Mouse (Mus musculus) ovary, adult 18-20 months (tissue): ENCODE measurements around the gene Sebox.
A peak's percentile ranks its signal among the peaks of the same experiment; 100 is the strongest.

ENCODE experiments used
- DNase-seq: peaks from one replicate; pipeline ENCODE4 v3.0.0; 2022; ENCODE audit warnings: low spot score, mixed read lengths

The Sebox gene

DNA sequence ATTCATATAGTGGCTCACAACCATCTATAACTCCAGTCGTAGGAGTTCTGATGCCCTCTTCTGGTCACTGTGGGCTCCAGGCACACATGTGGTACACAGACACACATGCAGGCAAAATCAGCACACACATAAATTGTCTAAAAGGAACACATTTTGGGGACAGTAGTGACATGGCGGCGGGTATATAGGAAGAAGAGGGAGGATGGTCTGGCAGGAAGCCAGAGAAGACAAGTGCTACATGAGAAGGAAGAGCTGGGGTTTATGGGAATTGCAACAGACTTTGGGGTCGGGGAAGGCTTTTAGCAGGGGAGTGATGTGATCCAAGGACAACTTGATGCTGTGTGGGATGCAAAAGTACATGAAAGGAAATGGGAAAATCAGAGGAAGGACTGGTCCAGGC, 31.3 kb downstream of the Sebox start:
- no peak for DNase-seq

DNA sequence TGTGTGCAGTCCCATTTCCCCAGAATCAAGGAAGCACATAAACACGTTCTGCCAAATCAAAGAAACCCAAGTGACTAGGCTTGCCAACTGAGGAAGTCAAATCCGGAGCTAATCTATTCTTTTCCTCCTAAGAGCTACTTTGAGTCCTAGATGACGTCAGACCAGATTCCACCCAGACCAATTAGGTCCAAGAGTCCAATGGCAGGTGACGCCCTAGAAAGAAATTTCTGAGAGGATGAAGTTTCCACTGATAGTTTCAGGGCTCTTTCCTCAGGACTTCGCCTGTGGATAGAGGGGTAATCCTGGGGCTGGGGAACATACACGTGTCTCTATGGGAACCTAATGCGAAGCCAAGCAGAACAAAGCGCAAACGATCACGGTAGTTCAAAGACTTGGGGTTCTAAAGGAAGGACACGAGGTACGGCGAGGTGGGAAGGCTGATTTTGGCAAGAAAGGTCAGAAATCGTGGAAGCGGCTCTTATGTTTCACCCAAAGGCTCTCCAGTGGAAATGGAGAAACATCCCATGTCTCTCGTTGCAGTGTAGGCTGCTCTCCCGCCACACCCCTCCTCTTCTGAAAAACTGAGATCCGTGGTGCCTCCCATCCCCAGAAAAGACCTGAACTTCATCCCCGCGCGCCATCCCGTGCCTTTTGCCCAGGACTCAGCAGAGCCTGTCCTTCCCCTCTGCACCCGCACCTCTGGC, 32.3 kb downstream of the Sebox start:
- no peak for DNase-seq

- DNase-seq: peak; percentile 98
Measured at GRCm38 (mm10) chr11:78536080-78536689, 32.9 kb downstream of the Sebox start, which contains the start of the genes Tnfaip1 and Ift20. Tnfaip1 (minus strand) TSS chr11:78536332. Ift20 (plus strand) TSS chr11:78536361.

DNA sequence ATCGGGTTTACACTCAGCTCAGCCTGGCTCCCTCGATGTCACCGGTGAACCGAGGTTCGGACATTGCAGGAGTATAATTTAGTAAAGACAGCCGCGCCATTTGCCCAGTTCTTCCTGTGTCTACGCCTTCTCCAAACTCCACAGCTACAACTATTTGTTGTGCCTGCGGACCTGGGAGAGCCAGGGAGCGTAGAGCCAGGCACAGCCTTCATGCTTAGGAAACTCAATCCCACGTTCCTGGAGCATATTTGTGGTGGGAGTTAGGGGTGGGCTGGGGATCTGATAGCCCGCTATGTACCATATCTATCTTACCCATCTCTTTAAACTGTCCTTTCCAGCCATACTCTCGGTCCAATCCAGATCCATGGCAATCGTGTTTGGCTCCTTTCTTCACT, 33.4 kb downstream of the Sebox start:
- no peak for DNase-seq

GRCm38 (mm10) chr11:78540358-78540757, 37.1 kb downstream of the Sebox start:
- no peak for DNase-seq

DNA sequence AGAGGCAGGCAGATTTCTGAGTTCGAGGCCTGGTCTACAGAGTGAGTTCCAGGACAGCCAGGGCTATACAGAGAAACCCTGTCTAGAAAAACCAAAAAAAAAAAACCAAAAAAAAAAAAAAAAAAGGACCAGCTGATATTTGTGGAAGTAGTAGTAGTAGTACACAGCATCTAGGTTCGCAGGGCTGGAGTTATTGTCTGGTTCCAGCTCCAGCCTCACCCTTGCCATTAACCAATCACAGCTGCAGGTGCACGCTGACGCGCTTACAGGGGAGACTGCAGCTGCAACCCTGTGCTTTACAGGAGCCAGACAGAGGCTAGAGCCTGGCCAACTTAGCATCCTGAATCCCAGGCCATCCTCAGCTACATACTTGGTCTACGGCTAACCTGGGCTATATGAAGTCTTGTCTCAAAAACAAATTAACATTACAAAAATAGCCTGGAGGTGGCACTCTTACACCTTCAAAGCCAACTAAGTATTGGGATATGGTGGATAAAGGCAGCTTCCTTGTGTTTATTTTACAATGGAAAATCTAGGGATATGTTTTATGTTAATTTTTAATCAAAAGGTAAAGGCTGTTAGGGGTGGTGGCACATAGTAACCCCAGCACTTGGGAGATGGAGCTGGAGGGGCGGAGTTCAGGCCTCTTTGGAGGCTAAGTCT, 41.3 kb downstream of the Sebox start:
- no peak for DNase-seq

DNA sequence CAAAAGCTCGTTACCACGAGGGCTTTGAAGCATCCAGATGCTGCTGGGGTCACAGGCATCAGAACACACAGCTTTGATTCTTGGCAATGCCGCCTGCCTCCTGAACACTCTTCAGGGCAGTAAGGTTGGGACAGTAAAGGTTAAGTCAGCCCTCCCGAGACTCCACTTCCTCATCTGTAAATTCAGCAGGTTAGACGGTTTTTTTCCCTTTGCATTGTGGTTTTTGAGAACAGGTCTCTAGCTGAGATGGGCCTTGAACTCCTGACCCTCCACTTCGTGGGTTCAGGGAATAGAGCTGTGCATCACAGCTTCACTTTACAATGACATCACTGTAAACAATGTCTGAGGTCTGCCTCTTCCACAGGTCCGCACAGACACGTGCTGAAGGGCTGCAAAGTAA, 41.9 kb downstream of the Sebox start:
- DNase-seq: no peak

DNA sequence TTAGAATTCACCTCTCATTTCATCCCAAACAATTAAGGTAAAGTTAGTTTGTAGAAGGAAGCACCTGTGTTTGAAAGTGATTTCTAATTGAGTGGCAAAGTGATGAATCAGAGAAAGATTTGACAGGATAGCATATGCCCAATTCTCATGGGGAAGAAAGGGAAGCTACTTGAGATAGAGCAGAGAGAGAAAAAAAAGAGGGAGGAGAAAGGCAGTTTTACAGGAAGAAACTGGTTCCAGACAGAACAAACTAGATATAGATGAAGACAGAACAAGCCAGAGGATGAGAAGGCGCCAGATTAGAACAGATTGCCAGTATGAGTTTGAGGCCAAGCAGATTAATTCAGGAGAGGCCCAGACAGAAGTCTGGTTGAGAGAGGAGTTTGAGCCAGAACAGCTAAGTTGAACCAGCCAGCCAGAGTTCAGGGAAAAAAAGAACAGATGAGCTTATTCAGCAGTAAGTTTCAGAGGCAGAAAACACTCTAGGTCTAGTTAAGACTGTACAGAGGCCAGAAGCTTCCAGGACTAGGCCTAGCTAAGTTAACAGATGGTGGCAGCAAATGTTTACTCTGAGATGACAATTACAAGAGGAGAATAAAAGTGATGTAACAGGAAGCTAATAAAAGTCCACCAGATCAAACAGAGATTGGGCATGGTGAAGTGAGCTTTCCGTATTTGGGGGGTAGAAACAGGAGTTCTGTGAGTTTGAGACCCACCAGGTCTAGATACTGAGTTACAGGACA, 44.6 kb downstream of the Sebox start:
- DNase-seq: no peak

DNA sequence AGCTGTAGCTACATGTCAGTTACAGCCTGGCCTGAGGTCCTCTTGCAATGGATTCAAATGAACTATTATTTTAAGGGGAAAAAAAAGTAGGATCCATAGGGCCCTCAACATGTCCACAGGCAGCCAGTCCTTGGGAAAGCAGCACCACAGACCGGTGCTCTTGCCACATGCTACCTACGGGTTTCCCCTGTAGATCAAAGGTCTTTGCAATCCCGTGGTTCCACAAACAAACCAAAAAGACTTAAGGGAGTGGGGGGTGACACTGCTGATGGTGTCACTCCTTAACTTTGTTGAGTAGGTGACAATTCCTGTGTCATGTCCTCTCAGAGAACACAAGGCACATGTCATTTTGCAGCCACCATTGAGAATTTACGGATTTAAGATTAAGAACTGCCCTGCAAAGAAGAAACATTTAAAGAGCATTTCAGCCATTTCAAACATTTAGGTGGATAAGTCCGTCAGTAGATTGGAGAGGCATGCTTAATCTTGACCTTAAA, 46.3 kb downstream of the Sebox start:
- no peak for DNase-seq

DNA sequence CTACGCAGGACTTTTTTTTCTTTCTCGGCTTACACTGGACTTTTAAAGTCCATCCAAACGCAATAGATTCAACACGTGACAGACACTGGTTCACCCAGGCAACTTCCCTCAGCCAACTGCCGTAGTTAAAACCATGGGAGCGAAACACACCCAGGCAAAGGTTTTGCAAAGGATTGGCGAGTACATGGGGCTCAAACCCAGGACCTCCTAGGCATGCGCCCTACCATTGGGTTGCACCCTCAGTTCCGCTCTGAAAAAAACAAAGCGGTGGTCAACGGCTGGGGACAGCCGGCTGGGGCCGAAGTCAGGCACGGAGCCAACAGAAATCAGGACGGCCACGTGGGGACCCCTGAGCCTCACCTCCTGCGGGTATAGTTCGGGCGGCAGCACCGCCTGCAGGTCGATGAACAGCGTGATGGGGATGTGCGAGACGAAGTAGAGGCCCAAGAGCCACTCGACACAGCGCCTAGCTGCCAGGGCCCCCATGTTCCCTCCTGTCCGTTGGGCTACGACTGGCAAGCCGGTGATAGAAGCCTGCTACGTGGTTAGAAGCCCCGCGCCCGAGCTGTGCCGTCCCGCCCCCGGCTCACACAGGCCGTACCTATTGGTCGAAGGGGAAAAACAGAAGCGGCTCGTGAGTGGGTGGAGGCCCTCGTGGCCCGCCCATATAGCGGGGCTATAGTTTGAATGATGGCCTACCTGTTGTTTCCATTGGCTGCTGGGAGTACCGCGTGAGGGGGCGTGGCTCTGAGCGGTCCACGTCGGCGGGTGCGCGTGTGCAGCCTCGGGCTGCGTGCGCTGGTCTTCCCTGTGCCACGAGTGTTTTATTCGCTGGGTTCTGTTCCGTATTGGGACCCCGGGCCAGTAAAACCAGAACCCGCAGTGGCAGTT, 47.2 kb downstream of the Sebox start, which contains the start of gene Tmem97:
Tmem97 (minus strand) TSS at position 610 of the 891 bp plus-strand sequence.
- peak; percentile 95 for DNase-seq

GRCm38 (mm10) chr11:78551059-78551398, 47.8 kb downstream of the Sebox start:
- no peak for DNase-seq
